Mouse (Mus musculus) liver, embryonic 15.5 days (tissue): ENCODE measurements around the gene Cdkl5. TPM values are rescaled to one million over a fixed set of nuclear protein-coding genes. Genes with fewer than 3 reads are reported as not detected.

ENCODE experiments used
- ATAC-seq: fragments of 200-750 bp; cut with Nextera tagmentation; 2 replicates; pipeline ENCODE4 v1.8.0; 2017; ENCODE audit warnings: moderate number of reproducible peaks, mild to moderate bottlenecking, moderate library complexity; ENCODE audit not compliant: insufficient read depth
- H3K27ac ChIP-seq: fragments of 300-500 bp; sonication (generic); replicated peaks from 2 replicates; pipeline ENCODE4 v1.5.1; 2015; ENCODE audit warnings: mild to moderate bottlenecking, inconsistent platforms
- H3K27me3 ChIP-seq: fragments of 300-500 bp; sonication (generic); 2 replicates; pipeline ENCODE4 v1.6.1; 2015; ENCODE audit warnings: mild to moderate bottlenecking, inconsistent platforms
- H3K36me3 ChIP-seq: fragments of 300-500 bp; sonication (generic); replicated peaks from 2 replicates; pipeline ENCODE4 v1.6.1; 2015; ENCODE audit warnings: moderate library complexity, mild to moderate bottlenecking, inconsistent platforms
- H3K4me1 ChIP-seq: fragments of 300-500 bp; sonication (generic); replicated peaks from 2 replicates; pipeline ENCODE4 v1.6.1; 2015; ENCODE audit warnings: inconsistent platforms
- H3K4me2 ChIP-seq: fragments of 300-500 bp; sonication (generic); 2 replicates; pipeline ENCODE4 v1.6.1; 2015; ENCODE audit warnings: moderate library complexity, mild to moderate bottlenecking, inconsistent platforms
- H3K4me3 ChIP-seq: fragments of 300-500 bp; sonication (generic); replicated peaks from 2 replicates; pipeline ENCODE4 v1.5.1; 2015; ENCODE audit warnings: mild to moderate bottlenecking, inconsistent platforms
- H3K9ac ChIP-seq: fragments of 300-500 bp; sonication (generic); 2 replicates; pipeline ENCODE4 v1.6.1; 2015; ENCODE audit warnings: moderate library complexity, mild to moderate bottlenecking, inconsistent platforms
- H3K9me3 ChIP-seq: fragments of 300-500 bp; sonication (generic); replicated peaks from 2 replicates; pipeline ENCODE4 v1.6.1; 2016; ENCODE audit warnings: inconsistent platforms
- WGBS: fragments of 180-500 bp; shearing (Covaris S2); methylation state at CpG from one replicate; pipeline ENCODE4 v1.1.7; 2015; ENCODE audit warnings: mixed read lengths; ENCODE audit not compliant: insufficient replicate concordance; 5-methylcytosine and 5-hydroxymethylcytosine counted together
- polyA plus RNA-seq: library from polyadenylated mRNA; unstranded; fragments of >200 nt; fragmentation: Nextera tagmentation; extraction: Ambion mirVana; gene quantifications from 2 replicates; pipeline ENCODE4 v1.2.1, GENCODE M21; 2015

The Cdkl5 gene
- polyA plus RNA-seq: 0.16 and 0.36 TPM in 2 replicates

DNA sequence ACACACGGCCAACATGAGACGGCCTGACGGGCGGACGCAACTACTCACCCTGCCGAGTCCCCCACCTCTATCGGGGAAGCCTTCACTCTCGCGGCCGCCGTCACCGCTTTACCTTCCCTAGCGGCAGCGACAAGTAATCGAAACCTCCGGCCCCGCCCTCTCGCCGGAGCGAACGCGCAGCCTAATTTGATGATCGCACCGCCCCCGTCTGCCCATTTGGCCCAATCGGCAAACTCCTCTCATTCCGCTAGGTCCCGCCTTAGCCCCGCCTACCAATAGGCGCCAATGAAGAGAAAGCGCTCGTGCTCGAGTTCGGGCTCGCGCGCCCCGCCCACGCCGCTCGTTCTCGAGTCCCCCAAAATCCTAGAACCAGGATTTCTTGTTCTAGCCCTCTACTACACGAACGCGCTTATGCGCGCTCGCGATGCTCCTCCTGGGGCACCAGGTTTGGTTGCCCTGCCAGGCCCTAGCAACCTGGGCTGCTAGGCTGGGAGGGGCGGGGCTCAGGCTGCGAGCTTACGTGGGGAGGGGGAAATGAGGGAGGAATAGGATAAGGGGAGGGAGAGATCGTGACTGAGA, at the start of gene Cdkl5:
Gene Cdkl5, minus strand, starts transcription at position 162 of the 579 bp plus-strand sequence.
- H3K36me3 ChIP-seq: no peaks in the 10 kb centered on the region
- peak within 1 kb of the TSS; percentile 45 for H3K9ac ChIP-seq
- ATAC-seq: peak; percentile 93
- 15% methylated on average over 53 of the region's 53 CpGs for WGBS
- H3K4me2 ChIP-seq: peak within 1 kb of the TSS; percentile 82
- H3K4me1 ChIP-seq: no peaks in the 10 kb centered on the region
- H3K9me3 ChIP-seq: no peaks in the 10 kb centered on the region
- peak within 1 kb of the TSS; percentile 65 for H3K4me3 ChIP-seq
- H3K27me3 ChIP-seq: peaks cover 12% of the 10 kb centered on the region; the same call in 1 of the 2 replicates
- H3K27ac ChIP-seq: no peak within 1 kb of the TSS

DNA sequence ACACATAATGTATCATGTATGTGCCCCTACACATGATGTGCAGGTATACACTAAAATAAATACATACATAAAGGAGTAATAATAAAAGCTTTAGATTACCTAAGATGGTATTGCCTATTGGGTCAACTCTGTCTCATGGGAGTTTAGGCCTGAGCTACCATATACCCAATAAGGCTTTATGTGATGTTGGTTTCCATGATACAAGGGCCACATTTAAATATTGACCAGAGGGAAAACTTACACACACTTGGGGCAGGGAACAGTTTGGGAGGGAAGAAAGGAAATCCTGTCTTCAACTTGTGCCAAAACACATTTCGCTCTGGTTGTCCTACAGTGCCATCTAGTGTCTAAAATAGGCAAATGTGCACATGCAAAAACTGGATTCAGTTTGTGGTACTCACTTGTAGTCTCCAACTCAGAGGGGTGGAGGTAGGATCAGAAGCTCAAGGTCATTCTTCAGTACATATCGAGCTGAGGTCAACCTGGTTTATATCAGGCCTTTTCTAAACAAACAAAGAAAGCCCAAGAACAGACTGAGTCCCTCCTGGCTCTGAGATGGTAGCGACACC, 38.8 kb upstream of the Cdkl5 start:
- no peak overlapping the region for H3K27ac ChIP-seq
- no peaks in the 10 kb centered on the region for H3K27me3 ChIP-seq
- H3K4me3 ChIP-seq: no peak overlapping the region
- no peak overlapping the region for H3K4me2 ChIP-seq
- H3K36me3 ChIP-seq: no peaks in the 10 kb centered on the region
- no peak for ATAC-seq
- WGBS: 38% methylated on average over 3 of the region's 3 CpGs
- H3K4me1 ChIP-seq: no peaks in the 10 kb centered on the region
- no peak overlapping the region for H3K9ac ChIP-seq
- no peaks in the 10 kb centered on the region for H3K9me3 ChIP-seq

DNA sequence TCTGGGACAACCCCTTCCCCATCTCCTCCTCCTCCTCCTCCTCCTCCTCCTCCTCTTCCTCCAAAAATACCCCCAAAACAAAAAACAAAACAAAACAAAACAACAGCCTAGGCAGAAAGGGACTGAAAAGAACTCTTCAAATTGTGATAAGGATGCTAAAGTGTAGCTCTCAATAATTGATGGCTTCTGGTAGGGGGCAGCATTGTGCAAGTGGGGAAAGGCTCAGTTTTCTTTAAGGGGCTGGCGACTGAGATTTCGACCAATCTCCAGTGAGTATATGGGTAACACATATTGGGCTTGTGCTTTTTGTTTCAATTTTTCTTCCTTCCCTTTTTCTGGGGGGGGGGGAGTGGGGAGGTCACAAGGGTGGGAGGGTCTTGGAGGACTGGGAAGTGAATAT, 37.9 kb upstream of the Cdkl5 start:
- H3K9ac ChIP-seq: no peak overlapping the region
- no peaks in the 10 kb centered on the region for H3K9me3 ChIP-seq
- ATAC-seq: no peak
- no peaks in the 10 kb centered on the region for H3K4me1 ChIP-seq
- WGBS: 38% methylated on average over 2 of the region's 2 CpGs
- H3K4me3 ChIP-seq: no peak overlapping the region
- H3K36me3 ChIP-seq: no peaks in the 10 kb centered on the region
- H3K27ac ChIP-seq: no peak overlapping the region
- H3K4me2 ChIP-seq: no peak overlapping the region
- H3K27me3 ChIP-seq: no peaks in the 10 kb centered on the region

DNA sequence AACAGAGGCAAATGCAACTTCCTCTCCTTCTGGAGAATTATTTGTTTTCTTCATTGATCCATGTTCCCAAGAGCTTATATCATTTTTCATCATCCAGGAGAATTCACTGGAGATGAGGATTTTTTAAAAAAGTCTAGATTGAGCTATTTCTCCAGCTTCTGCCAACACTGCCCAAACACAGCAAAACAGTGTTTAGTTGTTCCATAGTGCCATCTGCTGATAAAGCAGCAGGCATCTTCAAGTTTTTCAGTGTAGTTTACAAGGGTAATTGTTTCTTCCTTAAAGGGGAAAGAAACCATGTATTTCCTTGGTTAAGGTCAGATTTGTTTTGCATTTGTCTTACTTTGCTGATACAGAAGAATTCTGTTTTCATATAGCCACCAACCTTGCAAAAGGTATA, 35.7 kb upstream of the Cdkl5 start:
- Histone ChIP-seq H3K27ac (no peak overlapping the region), H3K4me2 (no peak overlapping the region), H3K9me3 (no peaks in the 10 kb centered on the region), H3K4me3 (no peak overlapping the region), H3K9ac (no peak overlapping the region), H3K4me1 (no peaks in the 10 kb centered on the region), H3K27me3 (no peaks in the 10 kb centered on the region), H3K36me3 (no peaks in the 10 kb centered on the region)
- ATAC-seq: no peak

DNA sequence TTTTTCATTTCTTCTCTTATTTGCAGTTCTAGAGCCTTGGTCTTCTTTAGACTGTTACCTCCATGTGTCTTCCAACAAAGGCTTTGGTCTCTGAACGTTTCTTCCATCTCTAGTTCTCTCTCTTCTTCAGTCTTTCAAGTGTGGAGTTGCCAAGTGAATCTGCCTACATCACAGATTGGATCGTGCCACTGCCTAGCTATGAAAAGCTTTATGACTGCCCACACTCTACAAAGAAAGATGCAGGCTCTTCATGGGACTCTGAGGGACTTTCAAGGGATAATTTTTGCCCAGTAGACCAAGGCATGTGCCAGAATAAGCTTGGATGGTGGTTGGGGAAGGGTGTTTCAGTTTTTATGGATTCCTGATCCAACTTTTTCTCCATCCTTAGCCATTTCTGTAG, 30.0 kb upstream of the Cdkl5 start:
- ATAC-seq: no peak
- Histone ChIP-seq H3K4me3 (no peak overlapping the region), H3K4me2 (no peak overlapping the region), H3K27me3 (no peaks in the 10 kb centered on the region), H3K9ac (no peak overlapping the region), H3K27ac (no peak overlapping the region), H3K36me3 (no peaks in the 10 kb centered on the region), H3K9me3 (no peaks in the 10 kb centered on the region), H3K4me1 (no peaks in the 10 kb centered on the region)
- whole genome bisulfite sequencing: 53% methylated on average over 2 of the region's 2 CpGs

DNA sequence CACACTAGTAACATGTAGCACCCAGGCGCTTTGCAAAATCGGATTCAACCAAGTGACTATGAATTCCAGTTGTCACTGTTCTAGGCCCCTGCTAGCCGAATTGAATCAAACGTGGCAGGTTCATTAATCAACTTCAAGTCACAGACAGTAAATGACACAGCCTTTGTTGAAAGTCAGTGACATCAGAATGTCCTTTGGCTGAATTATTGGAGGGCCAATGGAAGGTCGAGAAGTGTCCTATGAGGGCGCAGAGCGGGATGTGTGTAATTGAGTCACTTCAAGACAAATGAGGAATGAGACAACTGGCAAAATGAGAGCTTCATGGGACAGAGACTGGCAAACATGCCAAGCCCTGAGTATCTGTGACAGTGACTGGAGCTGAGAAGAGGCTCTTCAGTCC, 27.0 kb upstream of the Cdkl5 start:
- 65% methylated on average over 7 of the region's 7 CpGs for WGBS
- no peak overlapping the region for H3K4me3 ChIP-seq
- no peak overlapping the region for H3K4me2 ChIP-seq
- 0 out of 2 replicates have a peak, but pooled peaks cover 5% of the 10 kb centered on the region for H3K27me3 ChIP-seq
- no peak overlapping the region for H3K9ac ChIP-seq
- no peak for ATAC-seq
- H3K9me3 ChIP-seq: no peaks in the 10 kb centered on the region
- no peaks in the 10 kb centered on the region for H3K36me3 ChIP-seq
- no peak overlapping the region for H3K27ac ChIP-seq
- no peaks in the 10 kb centered on the region for H3K4me1 ChIP-seq

DNA sequence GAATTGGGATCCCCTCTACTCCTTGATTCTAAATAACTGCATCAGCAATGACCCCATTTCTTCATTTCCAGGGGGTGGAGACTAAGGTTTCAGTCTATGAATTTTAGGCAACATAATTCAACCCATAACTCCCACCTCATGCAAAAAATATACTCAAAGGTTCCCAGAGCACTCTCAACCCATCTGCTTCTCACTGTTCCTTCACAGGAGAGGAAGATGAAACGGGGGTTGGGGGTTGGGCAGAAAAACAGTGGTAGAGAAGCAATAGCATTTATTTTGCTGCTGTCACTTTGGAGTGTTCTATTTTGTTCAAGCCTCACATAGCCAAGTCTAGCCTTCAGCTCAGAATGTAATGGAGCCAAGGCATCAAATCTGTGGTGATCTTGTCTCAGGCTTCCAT, 23.7 kb upstream of the Cdkl5 start:
- Histone ChIP-seq H3K9me3 (no peaks in the 10 kb centered on the region), H3K4me1 (no peaks in the 10 kb centered on the region), H3K9ac (no peak overlapping the region), H3K4me3 (no peak overlapping the region), H3K36me3 (no peaks in the 10 kb centered on the region), H3K27me3 (0 out of 2 replicates have a peak, but pooled peaks cover 5% of the 10 kb centered on the region), H3K4me2 (no peak overlapping the region), H3K27ac (no peak overlapping the region)
- ATAC-seq: no peak
- 52% methylated on average over 1 of the region's 1 CpGs for WGBS

DNA sequence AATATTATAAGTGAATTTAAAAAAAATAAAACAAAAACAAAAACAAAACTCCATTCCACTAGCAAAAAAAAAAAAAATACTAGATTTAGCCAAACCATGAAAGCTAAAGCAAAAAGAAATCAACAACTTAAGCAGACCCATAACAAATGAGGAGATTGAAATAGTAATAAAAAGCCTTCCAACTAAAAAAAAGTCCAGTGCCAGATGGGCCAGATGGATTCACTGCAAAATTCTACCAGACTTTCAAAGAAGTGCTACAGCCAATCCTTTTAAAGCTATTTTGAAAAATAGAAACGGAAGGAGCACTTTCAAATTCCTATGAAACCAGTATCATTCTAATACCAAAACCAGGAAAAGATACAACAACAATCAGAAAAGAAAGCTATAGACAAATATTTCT, 11.8 kb upstream of the Cdkl5 start:
- no peaks in the 10 kb centered on the region for H3K9me3 ChIP-seq
- H3K4me1 ChIP-seq: no peaks in the 10 kb centered on the region
- no peak overlapping the region for H3K4me3 ChIP-seq
- H3K27me3 ChIP-seq: no peaks in the 10 kb centered on the region
- no peak for ATAC-seq
- H3K4me2 ChIP-seq: no peak overlapping the region
- no peak overlapping the region for H3K9ac ChIP-seq
- H3K36me3 ChIP-seq: no peaks in the 10 kb centered on the region
- WGBS: 51% methylated on average over 1 of the region's 1 CpGs
- H3K27ac ChIP-seq: no peak overlapping the region

DNA sequence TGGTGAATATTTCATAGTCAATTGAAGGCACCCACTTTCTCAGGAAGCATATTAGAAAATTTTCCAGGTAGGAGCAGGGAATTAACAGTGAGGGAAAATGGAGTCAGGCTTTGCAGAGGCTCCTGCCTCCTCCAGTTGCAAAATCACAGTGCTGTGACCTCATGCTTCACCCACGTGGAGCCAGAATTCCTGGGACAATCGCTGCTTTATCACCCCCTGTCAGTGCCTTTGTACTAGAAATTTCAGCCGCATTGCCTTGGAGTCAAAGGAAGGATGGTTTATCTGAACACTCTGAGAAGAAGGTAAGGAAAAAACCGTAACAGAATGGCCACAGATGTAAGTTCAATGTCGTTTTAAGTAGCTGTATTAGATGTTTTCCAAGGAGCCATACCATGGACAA, 1.5 kb upstream of the Cdkl5 start:
- peaks cover 12% of the 10 kb centered on the region; the same call in 1 of the 2 replicates for H3K27me3 ChIP-seq
- 29% methylated on average over 5 of the region's 5 CpGs for WGBS
- H3K4me2 ChIP-seq: no peak overlapping the region
- no peaks in the 10 kb centered on the region for H3K4me1 ChIP-seq
- H3K27ac ChIP-seq: no peak overlapping the region
- no peaks in the 10 kb centered on the region for H3K36me3 ChIP-seq
- no peak overlapping the region for H3K9ac ChIP-seq
- no peaks in the 10 kb centered on the region for H3K9me3 ChIP-seq
- H3K4me3 ChIP-seq: no peak overlapping the region
- ATAC-seq: no peak

DNA sequence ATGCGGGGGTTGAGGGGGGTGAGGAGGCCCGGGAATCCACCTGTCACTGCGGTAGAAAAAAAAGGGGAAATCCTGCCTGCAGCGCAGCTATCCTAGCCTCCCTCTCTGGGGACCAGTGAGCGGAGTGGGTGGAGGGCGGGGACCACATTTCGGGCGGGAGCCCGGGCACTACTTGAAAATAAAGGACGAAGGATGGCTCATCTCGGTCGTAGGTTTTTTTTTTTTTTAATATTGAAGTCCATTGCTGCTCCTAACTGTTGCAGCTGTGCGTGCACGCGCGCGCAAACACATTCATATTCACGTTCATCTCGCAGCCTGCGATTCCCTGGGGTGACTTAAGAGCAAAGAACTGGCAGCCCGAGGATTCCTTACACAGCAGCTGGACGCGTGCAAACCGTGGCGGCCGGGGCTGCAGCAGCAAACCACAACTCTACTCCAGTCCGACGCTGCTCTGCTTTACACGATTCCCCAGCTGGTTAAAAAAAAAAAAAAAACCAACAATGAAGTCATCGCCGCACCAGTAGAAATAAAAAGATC, 695 bp upstream of the Cdkl5 start:
- Histone ChIP-seq H3K4me3 (peak overlapping the region; percentile 65), H3K4me1 (no peaks in the 10 kb centered on the region), H3K36me3 (no peaks in the 10 kb centered on the region), H3K27me3 (peaks cover 12% of the 10 kb centered on the region; the same call in 1 of the 2 replicates), H3K9ac (peak overlapping the region; percentile 39; the same call in 1 of the 2 replicates), H3K27ac (no peak overlapping the region), H3K4me2 (peak overlapping the region; percentile 82), H3K9me3 (no peaks in the 10 kb centered on the region)
- 12% methylated on average over 31 of the region's 31 CpGs for WGBS
- peak; percentile 53 for ATAC-seq

DNA sequence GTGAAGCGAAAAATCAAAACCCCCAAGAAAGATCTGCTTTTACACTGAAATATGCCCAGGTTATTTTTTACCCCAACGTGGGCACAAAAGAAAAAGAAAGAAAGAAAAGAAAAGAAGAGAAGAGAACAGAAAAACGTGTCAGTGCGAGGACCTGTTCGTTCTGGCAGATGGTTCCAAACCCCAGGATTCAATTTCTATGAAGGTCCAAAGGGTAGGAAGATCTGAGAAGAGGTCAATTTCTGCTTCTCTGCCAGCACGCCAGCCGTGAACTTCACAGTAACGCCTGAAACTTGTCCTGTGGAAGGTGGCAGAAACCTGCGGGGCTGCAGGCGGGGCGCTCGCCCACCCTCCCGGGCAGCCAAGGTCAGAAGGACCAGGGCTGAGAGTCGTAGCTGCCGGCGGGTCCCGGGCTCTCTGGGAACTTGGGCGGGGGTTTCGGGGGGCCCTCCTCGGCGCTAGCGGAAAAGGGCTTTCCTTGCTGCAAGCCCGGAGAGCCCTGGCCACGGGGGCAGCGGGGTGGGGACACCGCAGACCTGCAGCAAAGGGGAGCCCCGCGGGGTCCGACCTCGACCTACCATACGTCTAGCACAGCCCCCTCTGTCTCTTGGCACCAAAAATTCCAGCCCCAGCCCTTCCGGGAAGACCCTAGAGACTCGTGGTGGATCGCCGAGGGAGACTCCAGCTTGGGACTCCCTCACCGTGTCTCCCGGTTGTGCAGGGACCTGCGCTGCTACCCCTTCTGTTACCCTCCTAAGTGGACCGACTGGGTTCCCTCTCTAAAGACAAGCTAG, 560 bp downstream of the Cdkl5 start:
- H3K4me2 ChIP-seq: peak overlapping the region; percentile 82
- WGBS: 15% methylated on average over 39 of the region's 39 CpGs
- H3K4me1 ChIP-seq: no peaks in the 10 kb centered on the region
- H3K27me3 ChIP-seq: peaks cover 12% of the 10 kb centered on the region; the same call in 1 of the 2 replicates
- peak overlapping the region; percentile 45 for H3K9ac ChIP-seq
- no peaks in the 10 kb centered on the region for H3K36me3 ChIP-seq
- H3K27ac ChIP-seq: no peak overlapping the region
- peak; percentile 40 for ATAC-seq
- peak overlapping the region; percentile 65 for H3K4me3 ChIP-seq
- H3K9me3 ChIP-seq: no peaks in the 10 kb centered on the region
